Mouse (Mus musculus) Muller cell, postnatal 12 days (primary cell): ENCODE measurements around the gene Ctnna3.
"Not testable (repeated sequence)": the region's sequence is repeated elsewhere in the genome, so short reads cannot be mapped to it uniquely, and the experiment has no call there.

Experiments
- DNase-seq: peaks from one replicate; pipeline ENCODE4 v3.0.0-alpha.2; 2015; ENCODE audit errors: inconsistent ontology term

Ctnna3 gene

GRCm38 (mm10) chr10:64181696-64182095 lies 751.8 kb downstream of the Ctnna3 start:
- DNase-seq = no peak

- DNase-seq = no peak
Observed at GRCm38 (mm10) chr10:64182731-64183130, 752.8 kb downstream of the Ctnna3 start.

- no peak for DNase-seq
Observed at GRCm38 (mm10) chr10:64188046-64188445, 758.1 kb downstream of the Ctnna3 start.

GRCm38 (mm10) chr10:64197584-64197983 lies 767.7 kb downstream of the Ctnna3 start:
- DNase-seq = no peak

- no peak for DNase-seq
Observed at GRCm38 (mm10) chr10:64215632-64216031, 785.7 kb downstream of the Ctnna3 start.

- DNase-seq = no peak
Observed at GRCm38 (mm10) chr10:64223023-64223422, 793.1 kb downstream of the Ctnna3 start.

- no peak for DNase-seq
Observed at GRCm38 (mm10) chr10:64224007-64224406, 794.1 kb downstream of the Ctnna3 start.

GRCm38 (mm10) chr10:64224424-64224823 lies 794.5 kb downstream of the Ctnna3 start:
- no peak for DNase-seq

- DNase-seq = not testable (repeated sequence)
Observed at GRCm38 (mm10) chr10:64225826-64226225, 795.9 kb downstream of the Ctnna3 start.

GRCm38 (mm10) chr10:64243421-64243820 lies 813.5 kb downstream of the Ctnna3 start:
- DNase-seq = no peak

GRCm38 (mm10) chr10:64268156-64268555 lies 838.3 kb downstream of the Ctnna3 start:
- DNase-seq = no peak

- no peak for DNase-seq
Observed at GRCm38 (mm10) chr10:64275143-64275542, 845.2 kb downstream of the Ctnna3 start.

GRCm38 (mm10) chr10:64278836-64279235 lies 848.9 kb downstream of the Ctnna3 start:
- DNase-seq = no peak

GRCm38 (mm10) chr10:64305802-64306201 lies 875.9 kb downstream of the Ctnna3 start:
- DNase-seq = no peak

GRCm38 (mm10) chr10:64311622-64312292 lies 881.9 kb downstream of the Ctnna3 start:
- DNase-seq = no peak

GRCm38 (mm10) chr10:64320332-64320731 lies 890.4 kb downstream of the Ctnna3 start:
- DNase-seq = no peak

GRCm38 (mm10) chr10:64342702-64343379 lies 912.9 kb downstream of the Ctnna3 start:
- DNase-seq = peak; percentile 57

- no peak for DNase-seq
Observed at GRCm38 (mm10) chr10:64373288-64373687, 943.4 kb downstream of the Ctnna3 start.

GRCm38 (mm10) chr10:64377751-64378150 lies 947.9 kb downstream of the Ctnna3 start:
- no peak for DNase-seq

- no peak for DNase-seq
Observed at GRCm38 (mm10) chr10:64396579-64396978, 966.7 kb downstream of the Ctnna3 start.

- DNase-seq = peak; percentile 3
Observed at GRCm38 (mm10) chr10:64418396-64418795, 988.5 kb downstream of the Ctnna3 start.

- DNase-seq = no peak
Observed at GRCm38 (mm10) chr10:64438736-64439135, 1008.8 kb downstream of the Ctnna3 start.

- DNase-seq = no peak
Observed at GRCm38 (mm10) chr10:64448624-64449023, 1018.7 kb downstream of the Ctnna3 start.
